Mouse (Mus musculus): ENCODE data around the gene Nr2f6.

DNA sequence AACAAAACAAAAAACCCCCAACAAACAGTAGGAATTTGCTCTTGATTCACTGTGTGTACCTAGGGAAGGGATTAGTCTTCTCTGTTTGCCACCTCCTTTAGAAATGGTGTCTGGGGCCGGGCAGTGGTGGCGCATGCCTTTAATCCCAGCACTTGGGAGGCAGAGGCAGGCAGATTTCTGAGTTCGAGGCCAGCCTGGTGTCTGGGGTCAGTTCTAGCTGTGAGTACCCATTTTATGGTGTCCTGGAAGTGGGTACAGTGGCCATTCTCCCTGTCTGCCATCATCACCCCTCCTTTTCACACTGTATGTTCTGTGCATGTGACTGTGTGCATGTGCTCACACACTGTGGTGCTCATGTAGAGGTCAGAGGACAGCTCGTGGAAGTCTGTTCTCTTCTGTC, 26.5 kb upstream of the Nr2f6 start:
- TF ChIP-seq CTCF (IDR thresholded peaks at IDR 0.05; ENCODE audit: insufficient read depth, low read length) (no peak), POLR2A (IDR thresholded peaks at IDR 0.05; ENCODE audit: borderline replicate concordance, extremely low read depth, low read depth, low read length) (no peak)
